Mouse (Mus musculus): ENCODE data around the gene Gm960.
A peak's percentile ranks its signal among the peaks of the same experiment; 100 is the strongest.

DNA sequence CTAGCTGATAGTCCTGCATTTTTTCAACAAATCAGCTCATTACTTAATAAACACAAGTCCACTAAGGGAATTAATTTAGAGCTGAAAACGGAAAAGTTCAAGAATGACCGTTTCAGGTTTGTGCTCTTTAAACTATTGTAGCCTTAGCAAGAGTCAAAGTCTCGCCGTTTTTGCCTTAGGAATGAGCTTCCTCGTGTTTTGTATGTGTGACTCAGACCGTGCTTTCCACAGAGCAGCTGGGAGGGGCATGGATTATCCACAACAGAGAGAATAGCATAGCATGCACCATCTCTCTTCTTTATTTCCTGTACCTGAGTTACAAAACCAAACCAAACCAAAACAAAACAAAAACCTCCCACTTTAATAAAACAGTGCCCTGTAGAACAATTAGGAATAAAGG is 26.1 kb downstream of the Gm960 start:
- no peak for TF ChIP-seq MYOG (IDR thresholded peaks at IDR 0.05; ENCODE audit: control insufficient read depth, extremely low read depth, insufficient read length)
- TF ChIP-seq CTCF (IDR thresholded peaks at IDR 0.05; ENCODE audit: control insufficient read depth, insufficient read depth, insufficient read length): no peak
- TF ChIP-seq USF1 (IDR thresholded peaks at IDR 0.05; ENCODE audit: low read depth): no peak
- peak; percentile 27 for TF ChIP-seq MYOD1 (IDR thresholded peaks at IDR 0.05; ENCODE audit: control insufficient read depth, insufficient read length, low read depth)
- TF ChIP-seq CEBPB (IDR thresholded peaks at IDR 0.05; ENCODE audit: low read depth): no peak
- no peak for TF ChIP-seq MAX (IDR thresholded peaks at IDR 0.05)
